Mouse (Mus musculus) neural tube, embryonic 14.5 days (tissue): ENCODE data around the gene Hoxc5. TPM values are rescaled to one million over a fixed set of nuclear protein-coding genes. Genes with fewer than 3 reads are reported as not detected.
A peak's percentile ranks its signal among the peaks of the same experiment; 100 is the strongest.

ENCODE experiments used
- ATAC-seq: fragments of 200-750 bp; cut with Nextera tagmentation; 2 replicates; pipeline ENCODE4 v1.8.0; 2017; ENCODE audit warnings: low read depth, mild to moderate bottlenecking, moderate TSS enrichment, moderate library complexity
- H3K27ac ChIP-seq: fragments of 300-500 bp; sonication (generic); 2 replicates; pipeline ENCODE4 v1.5.1; 2014; ENCODE audit warnings: low read depth, mild to moderate bottlenecking, control low read depth, low read length, moderate library complexity, mixed read lengths
- H3K27me3 ChIP-seq: fragments of 300-500 bp; sonication (generic); 2 replicates; pipeline ENCODE4 v1.6.1; 2014; ENCODE audit warnings: low read length; ENCODE audit not compliant: control insufficient read depth, insufficient read depth
- H3K36me3 ChIP-seq: fragments of 300-500 bp; sonication (generic); 2 replicates; pipeline ENCODE4 v1.6.1; 2014; ENCODE audit warnings: low read length, mixed read lengths; ENCODE audit not compliant: control insufficient read depth, insufficient read depth
- H3K4me1 ChIP-seq: fragments of 300-500 bp; sonication (generic); 2 replicates; pipeline ENCODE4 v1.6.1; 2014; ENCODE audit warnings: low read length; ENCODE audit not compliant: control insufficient read depth, insufficient read depth
- H3K4me2 ChIP-seq: fragments of 300-500 bp; sonication (generic); 2 replicates; pipeline ENCODE4 v1.6.1; 2014; ENCODE audit warnings: mild to moderate bottlenecking, low read depth, low read length, control low read depth
- H3K4me3 ChIP-seq: fragments of 300-500 bp; sonication (generic); 2 replicates; pipeline ENCODE4 v1.5.1; 2014; ENCODE audit warnings: low read depth, low read length, control low read depth, mixed read lengths
- H3K9ac ChIP-seq: fragments of 300-500 bp; sonication (generic); replicated peaks from 2 replicates; pipeline ENCODE4 v1.6.1; 2014; ENCODE audit warnings: low read depth, mild to moderate bottlenecking, control low read depth, low read length, mixed read lengths
- H3K9me3 ChIP-seq: fragments of 300-500 bp; sonication (generic); 2 replicates; pipeline ENCODE4 v1.6.1; 2016; ENCODE audit warnings: low read length; ENCODE audit not compliant: control insufficient read depth
- WGBS: fragments of 180-500 bp; shearing (Covaris S2); extraction: QIAGEN DNeasy Blood & Tissue Kit; methylation state at CpG from one replicate; pipeline ENCODE4 v1.1.7; 2014; 5-methylcytosine and 5-hydroxymethylcytosine counted together
- polyA plus RNA-seq: library from polyadenylated mRNA; unstranded; fragments of >200 nt; fragmentation: Nextera tagmentation; extraction: Ambion mirVana; gene quantifications from 2 replicates; pipeline ENCODE4 v1.2.1, GENCODE M21; 2014

The Hoxc5 gene
- polyA plus RNA-seq, 1 experiment from 2014 or later: 3.6 TPM

GRCm38 (mm10) chr15:103015406-103016166 lies 48.3 kb downstream of the Hoxc5 start:
- H3K36me3 ChIP-seq: peaks cover 4% of the 10 kb centered on the region; the same call in 1 of the 2 replicates
- H3K9me3 ChIP-seq: no peaks in the 10 kb centered on the region
- peaks cover 90% of the 10 kb centered on the region for H3K4me1 ChIP-seq
- H3K4me3 ChIP-seq: peak overlapping the region; percentile 30
- peak overlapping the region; percentile 83 for H3K4me2 ChIP-seq
- WGBS: 11% methylated on average over 19 of the region's 19 CpGs
- peak overlapping the region; percentile 87 for H3K27ac ChIP-seq
- no peaks in the 10 kb centered on the region for H3K27me3 ChIP-seq
- no peak for ATAC-seq
- peak overlapping the region; percentile 43 for H3K9ac ChIP-seq

DNA sequence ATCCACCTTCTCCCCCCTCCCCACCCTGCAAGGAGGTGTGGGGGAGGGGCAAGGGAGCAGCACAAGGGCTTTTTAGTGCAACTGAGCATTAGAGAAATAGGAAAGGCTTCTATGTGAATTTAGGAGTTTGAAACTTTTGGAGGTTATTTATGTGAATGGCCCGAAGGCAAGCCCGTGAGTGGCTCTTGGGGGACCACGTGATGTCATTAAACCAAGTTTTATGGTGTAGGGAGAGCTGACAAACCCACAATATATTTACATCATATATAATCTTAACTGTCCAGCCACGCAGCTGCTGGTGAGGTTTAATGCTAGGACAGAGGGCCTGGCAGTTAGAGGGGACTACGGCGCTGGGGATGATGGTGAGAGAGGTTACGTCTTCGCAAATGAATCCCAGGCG lies 51.4 kb downstream of the Hoxc5 start, which contains the start of gene Hoxc4:
TSS of gene Hoxc4 (plus strand) at position 299 of the 400 bp plus-strand sequence.
- WGBS: 18% methylated on average over 9 of the region's 9 CpGs
- ATAC-seq: no peak
- Histone ChIP-seq H3K4me1 (peaks cover 79% of the 10 kb centered on the region), H3K27ac (peak within 1 kb of the TSS; percentile 45; the same call in 1 of the 2 replicates), H3K36me3 (no peaks in the 10 kb centered on the region; the same call in 1 of the 2 replicates), H3K4me2 (peak within 1 kb of the TSS; percentile 26; the same call in 1 of the 2 replicates), H3K27me3 (no peaks in the 10 kb centered on the region), H3K4me3 (no peak within 1 kb of the TSS), H3K9ac (0 out of 2 replicates have a peak within 1 kb of the TSS, but pooled peaks have one; percentile 13), H3K9me3 (no peaks in the 10 kb centered on the region)

DNA sequence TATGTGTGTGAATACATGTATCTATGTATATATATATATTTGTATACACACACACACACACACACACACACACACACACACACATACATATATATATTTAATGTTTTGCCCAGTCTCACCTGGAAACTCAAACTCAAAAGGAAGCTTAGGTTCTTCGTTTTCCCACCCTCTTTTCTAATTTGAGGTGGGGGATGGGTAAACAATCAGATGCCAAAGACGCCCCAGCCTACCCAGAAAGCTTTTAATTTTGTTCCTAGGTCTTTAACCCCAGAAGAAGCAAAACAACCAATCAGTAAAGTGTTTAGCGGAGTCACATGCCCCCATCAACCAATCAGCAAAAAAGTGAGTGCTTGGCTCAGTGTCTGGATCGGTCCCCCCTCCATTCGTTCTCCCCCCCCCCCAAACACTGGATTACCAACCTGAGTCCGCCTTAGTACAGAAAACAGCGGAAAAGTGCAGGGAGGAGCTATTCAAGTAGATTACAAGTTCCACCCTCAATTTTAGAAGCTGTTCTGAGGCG lies 53.7 kb downstream of the Hoxc5 start:
- 6% methylated on average over 8 of the region's 8 CpGs for WGBS
- Histone ChIP-seq H3K36me3 (no peaks in the 10 kb centered on the region; the same call in 1 of the 2 replicates), H3K27me3 (no peaks in the 10 kb centered on the region), H3K4me2 (peak overlapping the region; percentile 23; the same call in 1 of the 2 replicates), H3K4me3 (no peak overlapping the region), H3K4me1 (peaks cover 61% of the 10 kb centered on the region), H3K9ac (no peak overlapping the region), H3K9me3 (no peaks in the 10 kb centered on the region), H3K27ac (no peak overlapping the region)
- ATAC-seq: no peak

DNA sequence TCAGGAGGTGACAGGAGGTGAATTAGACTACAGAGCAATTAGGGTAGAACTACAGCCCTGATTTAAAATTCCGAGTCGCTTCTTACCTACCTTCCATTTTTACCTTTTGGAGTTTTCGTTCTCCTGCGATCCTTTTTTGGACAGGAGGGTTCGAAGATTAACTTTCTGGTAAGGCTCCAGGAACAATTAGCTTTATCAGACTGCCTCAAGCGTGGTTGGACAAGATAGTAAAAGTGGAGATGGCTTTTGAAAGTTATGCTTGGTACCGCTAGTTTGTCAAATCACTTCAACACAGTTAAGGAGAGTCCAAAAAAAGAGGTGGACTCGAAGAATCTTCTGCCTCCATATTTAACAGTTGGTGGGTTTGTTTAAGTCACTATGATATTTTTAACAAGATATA lies 54.3 kb downstream of the Hoxc5 start:
- Histone ChIP-seq H3K9ac (no peak overlapping the region), H3K4me3 (no peak overlapping the region), H3K27me3 (no peaks in the 10 kb centered on the region), H3K9me3 (no peaks in the 10 kb centered on the region), H3K36me3 (no peaks in the 10 kb centered on the region; the same call in 1 of the 2 replicates), H3K4me2 (peak overlapping the region; percentile 23; the same call in 1 of the 2 replicates), H3K27ac (no peak overlapping the region), H3K4me1 (peaks cover 64% of the 10 kb centered on the region)
- 15% methylated on average over 8 of the region's 8 CpGs for WGBS
- no peak for ATAC-seq

- H3K4me1 ChIP-seq: peaks cover 58% of the 10 kb centered on the region
- H3K9ac ChIP-seq: no peak overlapping the region
- 0 out of 2 replicates have a peak overlapping the region, but pooled peaks have one; percentile 12 for H3K4me2 ChIP-seq
- H3K27me3 ChIP-seq: no peaks in the 10 kb centered on the region
- H3K9me3 ChIP-seq: no peaks in the 10 kb centered on the region
- ATAC-seq: no peak
- no peak overlapping the region for H3K4me3 ChIP-seq
- H3K27ac ChIP-seq: no peak overlapping the region
- 5% methylated on average over 2 of the region's 2 CpGs for WGBS
- H3K36me3 ChIP-seq: no peaks in the 10 kb centered on the region
Measured at GRCm38 (mm10) chr15:103024131-103024530, 56.9 kb downstream of the Hoxc5 start.

- Histone ChIP-seq H3K27me3 (no peaks in the 10 kb centered on the region), H3K36me3 (no peaks in the 10 kb centered on the region), H3K4me2 (peak overlapping the region; percentile 45), H3K4me3 (peak overlapping the region; percentile 11), H3K9me3 (no peaks in the 10 kb centered on the region), H3K27ac (peak overlapping the region; percentile 72), H3K9ac (peak overlapping the region; percentile 49), H3K4me1 (peaks cover 38% of the 10 kb centered on the region)
- WGBS: 4% methylated on average over 43 of the region's 43 CpGs
- ATAC-seq: no peak
Measured at GRCm38 (mm10) chr15:103027266-103028235, 60.3 kb downstream of the Hoxc5 start.

GRCm38 (mm10) chr15:103028916-103029512 lies 61.8 kb downstream of the Hoxc5 start:
- peaks cover 46% of the 10 kb centered on the region for H3K4me1 ChIP-seq
- peak overlapping the region; percentile 21 for H3K4me2 ChIP-seq
- 0 out of 2 replicates have a peak overlapping the region, but pooled peaks have one; percentile 1 for H3K27ac ChIP-seq
- H3K9ac ChIP-seq: no peak overlapping the region
- H3K4me3 ChIP-seq: no peak overlapping the region
- no peak for ATAC-seq
- H3K27me3 ChIP-seq: no peaks in the 10 kb centered on the region
- no peaks in the 10 kb centered on the region for H3K9me3 ChIP-seq
- no peaks in the 10 kb centered on the region for H3K36me3 ChIP-seq
- 20% methylated on average over 9 of the region's 9 CpGs for WGBS

DNA sequence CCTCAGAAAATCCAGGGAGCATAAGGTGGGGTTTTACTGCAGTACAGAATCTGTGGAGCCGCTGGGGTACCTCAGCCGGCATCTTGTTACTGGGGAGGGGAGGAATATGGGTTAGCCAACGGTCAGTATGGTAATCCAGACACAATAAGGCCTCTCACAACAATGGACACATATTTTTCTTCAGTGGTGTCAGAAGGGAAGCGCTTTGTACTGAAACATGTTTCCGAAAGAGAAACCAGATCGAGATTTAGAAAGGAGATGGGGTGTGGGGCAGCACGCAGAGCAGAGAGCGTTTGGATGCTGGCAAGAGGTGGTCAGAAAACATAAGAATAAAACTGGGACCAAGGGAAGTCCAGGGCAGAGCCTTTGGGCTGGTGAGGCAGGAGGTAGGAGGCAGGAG lies 62.9 kb downstream of the Hoxc5 start:
- peak overlapping the region; percentile 24 for H3K27ac ChIP-seq
- no peaks in the 10 kb centered on the region for H3K27me3 ChIP-seq
- no peak overlapping the region for H3K4me3 ChIP-seq
- H3K9ac ChIP-seq: peak overlapping the region; percentile 0; the same call in 1 of the 2 replicates
- 10% methylated on average over 8 of the region's 8 CpGs for WGBS
- peaks cover 55% of the 10 kb centered on the region for H3K4me1 ChIP-seq
- H3K36me3 ChIP-seq: no peaks in the 10 kb centered on the region
- ATAC-seq: no peak
- no peaks in the 10 kb centered on the region for H3K9me3 ChIP-seq
- peak overlapping the region; percentile 7; the same call in 1 of the 2 replicates for H3K4me2 ChIP-seq
